Mouse (Mus musculus): ENCODE results near the gene Dnajb2. TPM values are rescaled to one million over a fixed set of nuclear protein-coding genes. Genes with fewer than 3 reads are reported as not detected.

The Dnajb2 gene
- total and polyA plus RNA-seq, 3 experiments = 67.9 to 129 (median 111) TPM

- peak; percentile 74 to 87 for DNase-seq
- Histone ChIP-seq H3K79me2 (replicated peaks; ENCODE audit: control insufficient read depth, insufficient read depth, low read length) (no peaks in the 10 kb centered on the region), H3K27ac (no peak overlapping the region), H3K9ac (ENCODE audit: low read depth, low read length) (no peak overlapping the region), H3K4me1 (ENCODE audit: control insufficient read depth, insufficient read depth, low read length) (peaks cover 2% of the 10 kb centered on the region), H3K4me3 (no peak overlapping the region), H3K36me3 (ENCODE audit: control insufficient read depth, insufficient read depth, low read length) (no peaks in the 10 kb centered on the region), H3K27me3 (ENCODE audit: control insufficient read depth, insufficient read depth, low read length) (no peaks in the 10 kb centered on the region)
- TF ChIP-seq POLR2A (IDR thresholded peaks at IDR 0.05; ENCODE audit: insufficient read depth, low read depth, low read length) = no peak
- TF ChIP-seq CTCF (IDR thresholded peaks at IDR 0.05) = peak; percentile 100
- no peak for TF ChIP-seq EP300 (IDR thresholded peaks at IDR 0.05; ENCODE audit: insufficient read depth, low read depth, low read length)
- intact Hi-C loops (cut with DNase I) = loop anchor here (5.0 kb wide), 3 partner anchors 63 to 307 kb away; partner anchors contain the start of genes Abcb6 and Dnpep
- 58% methylated on average over 16 of the region's 16 CpGs for WGBS
These were observed 17.8 kb downstream of the Dnajb2 start for GRCm38 (mm10) chr1:75253849-75254624.

DNA sequence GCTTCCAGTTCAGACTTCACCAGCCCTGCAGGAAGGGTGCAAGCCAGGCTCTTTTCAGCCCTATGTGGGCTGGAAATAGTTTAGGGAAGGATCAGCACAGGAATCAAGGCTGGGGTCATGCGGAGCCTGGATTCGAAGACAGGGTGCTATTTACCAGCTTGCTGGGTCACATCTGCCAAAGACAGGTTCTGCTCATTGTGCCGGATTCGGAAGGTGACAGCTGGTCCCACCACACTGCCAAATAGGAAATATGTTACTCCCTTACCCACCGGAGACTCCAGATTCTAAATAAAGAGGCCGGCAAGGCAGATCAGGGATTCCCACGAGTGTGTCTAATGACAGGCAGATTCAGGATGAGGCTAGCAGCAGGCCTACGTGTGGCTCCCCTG, 18.4 kb downstream of the Dnajb2 start:
- Histone ChIP-seq H3K36me3 (ENCODE audit: control insufficient read depth, insufficient read depth, low read length) (no peaks in the 10 kb centered on the region), H3K4me1 (ENCODE audit: control insufficient read depth, insufficient read depth, low read length) (peaks cover 2% of the 10 kb centered on the region), H3K4me3 (no peak overlapping the region), H3K9ac (ENCODE audit: low read depth, low read length) (no peak overlapping the region), H3K27me3 (ENCODE audit: control insufficient read depth, insufficient read depth, low read length) (no peaks in the 10 kb centered on the region), H3K79me2 (replicated peaks; ENCODE audit: control insufficient read depth, insufficient read depth, low read length) (no peaks in the 10 kb centered on the region), H3K27ac (no peak overlapping the region)
- intact Hi-C loops (cut with DNase I) = loop anchor here (5.0 kb wide), 3 partner anchors 63 to 307 kb away; partner anchors contain the start of genes Abcb6 and Dnpep
- DNase-seq = no peak
- TF ChIP-seq EP300 (IDR thresholded peaks at IDR 0.05; ENCODE audit: insufficient read depth, low read depth, low read length) (no peak), POLR2A (IDR thresholded peaks at IDR 0.05; ENCODE audit: insufficient read depth, low read depth, low read length) (no peak), CTCF (IDR thresholded peaks at IDR 0.05) (no peak)
- WGBS = 59% methylated on average over 8 of the region's 8 CpGs

GRCm38 (mm10) chr1:75255516-75256046, 19.4 kb downstream of the Dnajb2 start:
- H3K4me1 ChIP-seq (ENCODE audit: control insufficient read depth, insufficient read depth, low read length) = peaks cover 2% of the 10 kb centered on the region
- no peak overlapping the region for H3K4me3 ChIP-seq
- H3K9ac ChIP-seq (ENCODE audit: low read depth, low read length) = no peak overlapping the region
- no peak overlapping the region for H3K27ac ChIP-seq
- DNase-seq = no peak
- H3K27me3 ChIP-seq (ENCODE audit: control insufficient read depth, insufficient read depth, low read length) = no peaks in the 10 kb centered on the region
- H3K36me3 ChIP-seq (ENCODE audit: control insufficient read depth, insufficient read depth, low read length) = no peaks in the 10 kb centered on the region
- 28% methylated on average over 10 of the region's 10 CpGs for WGBS
- intact Hi-C loops (cut with DNase I) = no loop called here
- TF ChIP-seq EP300 (IDR thresholded peaks at IDR 0.05; ENCODE audit: insufficient read depth, low read depth, low read length) (no peak), CTCF (IDR thresholded peaks at IDR 0.05) (no peak), POLR2A (IDR thresholded peaks at IDR 0.05; ENCODE audit: insufficient read depth, low read depth, low read length) (no peak)
- no peaks in the 10 kb centered on the region for H3K79me2 ChIP-seq (replicated peaks; ENCODE audit: control insufficient read depth, insufficient read depth, low read length)

DNA sequence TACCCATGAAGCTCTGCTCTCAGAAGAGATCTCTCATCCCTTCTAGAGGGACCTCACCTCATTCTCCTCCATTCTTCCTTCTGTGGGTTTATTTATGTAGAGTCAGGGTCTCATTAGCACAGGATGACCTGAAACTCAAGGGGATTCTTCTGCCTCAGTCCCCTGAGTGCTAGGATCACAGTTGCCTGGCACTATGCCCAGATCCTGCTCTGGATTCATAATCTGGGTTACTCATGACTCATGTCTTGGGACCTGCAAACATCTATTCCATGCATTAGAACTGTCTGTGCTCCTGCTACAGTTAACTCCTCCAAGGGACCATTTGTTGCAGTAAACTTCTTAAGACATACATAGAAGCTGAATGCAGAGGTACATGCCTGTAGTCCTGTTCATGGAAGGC, 25.1 kb downstream of the Dnajb2 start:
- Histone ChIP-seq H3K4me3 (no peak overlapping the region), H3K36me3 (ENCODE audit: control insufficient read depth, insufficient read depth, low read length) (no peaks in the 10 kb centered on the region), H3K79me2 (replicated peaks; ENCODE audit: control insufficient read depth, insufficient read depth, low read length) (no peaks in the 10 kb centered on the region), H3K27me3 (ENCODE audit: control insufficient read depth, insufficient read depth, low read length) (peaks cover 3% of the 10 kb centered on the region; the same call in 1 of the 2 replicates), H3K9ac (ENCODE audit: low read depth, low read length) (no peak overlapping the region), H3K4me1 (ENCODE audit: control insufficient read depth, insufficient read depth, low read length) (no peaks in the 10 kb centered on the region), H3K27ac (no peak overlapping the region)
- intact Hi-C loops (cut with DNase I) = no loop called here
- no peak for DNase-seq
- TF ChIP-seq CTCF (IDR thresholded peaks at IDR 0.05) (no peak), POLR2A (IDR thresholded peaks at IDR 0.05; ENCODE audit: insufficient read depth, low read depth, low read length) (no peak), EP300 (IDR thresholded peaks at IDR 0.05; ENCODE audit: insufficient read depth, low read depth, low read length) (no peak)

- DNase-seq = peak in 1 of 2 experiments; percentile 53
- WGBS = 2% methylated on average over 40 of the region's 40 CpGs
- no peaks in the 10 kb centered on the region for H3K36me3 ChIP-seq (ENCODE audit: control insufficient read depth, insufficient read depth, low read length)
- H3K27me3 ChIP-seq (ENCODE audit: control insufficient read depth, insufficient read depth, low read length) = peaks cover 3% of the 10 kb centered on the region; the same call in 1 of the 2 replicates
- intact Hi-C loops (cut with DNase I) = no loop called here
- no peak for TF ChIP-seq EP300 (IDR thresholded peaks at IDR 0.05; ENCODE audit: insufficient read depth, low read depth, low read length)
- no peak for TF ChIP-seq CTCF (IDR thresholded peaks at IDR 0.05)
- TF ChIP-seq POLR2A (IDR thresholded peaks at IDR 0.05; ENCODE audit: insufficient read depth, low read depth, low read length) = no peak
- H3K9ac ChIP-seq (ENCODE audit: low read depth, low read length) = no peak overlapping the region
- H3K4me3 ChIP-seq = no peak overlapping the region
- H3K27ac ChIP-seq = no peak overlapping the region
- no peaks in the 10 kb centered on the region for H3K4me1 ChIP-seq (ENCODE audit: control insufficient read depth, insufficient read depth, low read length)
- H3K79me2 ChIP-seq (replicated peaks; ENCODE audit: control insufficient read depth, insufficient read depth, low read length) = no peaks in the 10 kb centered on the region
These were observed 27.1 kb downstream of the Dnajb2 start for GRCm38 (mm10) chr1:75262969-75263951.

All from heart, adult 2 months (tissue).